Mouse (Mus musculus): ENCODE measurements at regions not wholly inside any gene's neighbourhood (a gene's known extent, or its start where the extent isn't known, plus 50 kb on each side); places are given as distances from the start of the nearest gene placed in this dataset.

DNA sequence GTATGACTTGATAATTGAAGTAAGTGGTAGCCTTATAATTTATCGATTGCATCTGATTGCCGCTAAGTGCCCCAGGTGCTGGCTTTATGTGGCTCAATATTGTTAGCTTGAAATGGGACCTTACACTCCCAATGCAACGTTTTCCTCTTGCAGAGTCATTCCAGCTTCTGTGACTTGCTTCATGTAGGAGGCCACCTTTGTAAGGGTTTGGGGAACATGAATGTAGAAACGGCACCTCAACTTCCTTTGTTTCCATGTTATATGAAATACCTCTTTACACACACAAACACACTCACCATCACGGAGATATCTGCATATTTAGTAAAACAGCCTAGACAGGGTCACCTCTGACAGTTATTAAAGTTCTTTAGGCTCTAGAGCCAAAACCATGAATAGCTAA lies 59.4 kb upstream of the Cep78 start:
- H3K27me3 ChIP-seq (replicated peaks; ENCODE audit: low read depth, poor library complexity, severe bottlenecking): no peaks in the 10 kb centered on the region
- no peak overlapping the region for H3K27ac ChIP-seq (replicated peaks)
- H3K4me1 ChIP-seq: 0 out of 2 replicates have a peak, but pooled peaks cover 2% of the 10 kb centered on the region
- no peak overlapping the region for H3K4me3 ChIP-seq
- H3K36me3 ChIP-seq (replicated peaks): no peaks in the 10 kb centered on the region
- 85% methylated on average over 5 of the region's 5 CpGs for WGBS
- H3K9me3 ChIP-seq: no peaks in the 10 kb centered on the region
- DNase-seq (ENCODE audit: low spot score): no peak

- no peaks in the 10 kb centered on the region for H3K36me3 ChIP-seq (replicated peaks)
Observed at GRCm38 (mm10) chr19:16043007-16043406, 58.2 kb upstream of the Cep78 start.

DNA sequence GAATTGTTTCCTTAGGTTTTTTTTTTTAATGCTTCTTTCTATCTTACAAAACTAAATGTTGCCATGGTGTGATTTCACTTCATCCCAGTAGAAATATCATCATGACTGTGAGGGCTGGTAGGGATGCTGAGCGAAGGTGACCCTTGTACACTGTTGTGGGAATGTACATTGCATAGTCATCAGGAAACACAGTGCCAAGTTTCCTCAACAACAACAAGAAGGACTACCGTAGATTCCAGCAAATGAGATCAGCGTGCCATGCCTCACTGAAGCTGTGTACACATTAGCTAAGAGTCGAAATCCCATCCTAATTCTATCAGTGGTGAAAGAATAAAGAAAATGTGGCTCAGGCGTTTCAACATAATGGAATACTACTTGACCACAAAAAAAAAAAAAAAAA lies 57.1 kb upstream of the Cep78 start:
- H3K9me3 ChIP-seq: no peaks in the 10 kb centered on the region
- H3K36me3 ChIP-seq (replicated peaks): no peaks in the 10 kb centered on the region
- no peak overlapping the region for H3K27ac ChIP-seq (replicated peaks)
- H3K4me1 ChIP-seq: 0 out of 2 replicates have a peak, but pooled peaks cover 2% of the 10 kb centered on the region
- H3K27me3 ChIP-seq (replicated peaks; ENCODE audit: low read depth, poor library complexity, severe bottlenecking): no peaks in the 10 kb centered on the region
- 89% methylated on average over 5 of the region's 5 CpGs for WGBS
- no peak for DNase-seq (ENCODE audit: low spot score)
- H3K4me3 ChIP-seq: no peak overlapping the region

More at GRCm38 (mm10) chr19:16043007-16043406, 58.2 kb upstream of the Cep78 start:
- 86% methylated on average over 7 of the region's 7 CpGs for WGBS
- H3K9me3 ChIP-seq: no peaks in the 10 kb centered on the region
- H3K4me3 ChIP-seq: no peak overlapping the region
- no peak overlapping the region for H3K27ac ChIP-seq (replicated peaks)
- DNase-seq (ENCODE audit: low spot score): no peak
- H3K27me3 ChIP-seq (replicated peaks; ENCODE audit: low read depth, poor library complexity, severe bottlenecking): no peaks in the 10 kb centered on the region
- H3K4me1 ChIP-seq: 0 out of 2 replicates have a peak, but pooled peaks cover 2% of the 10 kb centered on the region

DNA sequence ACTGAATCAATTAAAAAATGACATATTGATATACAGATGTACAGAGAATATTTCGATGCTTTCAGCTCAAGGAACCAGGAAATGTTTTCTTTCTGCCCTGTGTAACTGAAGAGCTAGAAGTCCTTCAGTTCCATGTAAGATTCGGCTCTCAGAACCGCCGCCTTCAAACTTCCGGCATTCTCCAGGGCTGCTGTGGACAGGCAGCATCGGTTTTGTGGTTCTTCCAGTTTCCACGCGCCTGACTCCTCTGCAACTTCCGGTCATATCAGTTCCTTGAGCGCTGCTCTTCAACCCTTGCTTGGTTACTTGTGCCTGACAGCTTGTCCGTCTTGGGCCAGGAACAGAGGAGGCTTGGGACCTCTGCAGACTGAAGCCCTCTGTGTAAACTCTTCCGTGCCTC lies 53.0 kb upstream of the Cep78 start:
- Histone ChIP-seq H3K4me1 (no peaks in the 10 kb centered on the region), H3K27me3 (replicated peaks; ENCODE audit: low read depth, poor library complexity, severe bottlenecking) (no peaks in the 10 kb centered on the region), H3K36me3 (replicated peaks) (no peaks in the 10 kb centered on the region), H3K27ac (replicated peaks) (no peak overlapping the region), H3K9me3 (no peaks in the 10 kb centered on the region), H3K4me3 (no peak overlapping the region)
- no peak for DNase-seq (ENCODE audit: low spot score)
- 85% methylated on average over 12 of the region's 12 CpGs for WGBS
